Mouse (Mus musculus): ENCODE data around the gene Tmem88.

Gene Tmem88

GRCm38 (mm10) chr11:69398059-69398458 lies at the start of gene Tmem88:
TSS of gene Tmem88 (minus strand) at chr11:69398234.
- peak; percentile 63 for DNase-seq (ENCODE audit: low read depth, low spot score)

GRCm38 (mm10) chr11:69447299-69447698 lies 49.3 kb upstream of the Tmem88 start:
- DNase-seq (ENCODE audit: low read depth, low spot score): no peak

DNA sequence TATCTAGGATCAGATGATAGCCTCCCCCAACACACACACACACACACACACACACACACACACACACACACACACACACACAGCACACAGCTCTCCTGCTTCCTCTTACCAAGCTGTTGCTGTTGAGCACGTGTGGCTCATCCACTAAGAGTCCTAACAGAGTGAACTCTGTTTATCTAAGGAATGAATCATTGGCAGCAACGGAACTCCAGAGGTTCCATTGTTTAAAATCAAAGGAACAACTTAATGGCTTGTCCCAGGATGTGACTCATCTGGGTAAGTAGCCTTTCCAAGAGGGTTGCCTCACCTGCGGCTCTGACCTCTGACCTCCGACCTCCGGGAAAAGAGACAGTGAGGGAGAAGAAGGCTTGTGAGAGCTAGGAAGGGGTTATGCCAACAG lies 45.3 kb upstream of the Tmem88 start:
- DNase-seq (ENCODE audit: low read depth, low spot score): no peak

DNA sequence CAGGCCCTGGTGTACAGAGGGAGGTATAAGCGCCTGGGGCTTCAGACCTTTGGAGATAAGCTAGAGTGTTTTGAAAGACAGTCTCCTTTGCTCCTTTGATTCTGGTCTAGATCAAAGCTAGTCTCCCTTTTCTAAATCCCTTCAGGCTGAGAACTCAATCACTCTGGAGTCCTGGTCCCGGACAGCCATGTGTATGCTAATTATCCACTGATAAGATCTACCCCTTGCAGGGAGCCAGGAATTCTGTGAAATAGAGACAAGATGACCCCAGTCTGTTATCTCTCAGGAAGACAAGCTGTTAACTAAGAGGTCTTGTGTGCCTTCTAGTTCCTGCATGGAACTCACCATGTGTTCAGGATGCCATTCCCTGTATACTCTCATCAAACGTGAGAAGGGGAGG lies 39.3 kb upstream of the Tmem88 start:
- DNase-seq (ENCODE audit: low read depth, low spot score): no peak

- DNase-seq (ENCODE audit: low read depth, low spot score): no peak
Observed at GRCm38 (mm10) chr11:69433189-69433588, 35.2 kb upstream of the Tmem88 start.

DNA sequence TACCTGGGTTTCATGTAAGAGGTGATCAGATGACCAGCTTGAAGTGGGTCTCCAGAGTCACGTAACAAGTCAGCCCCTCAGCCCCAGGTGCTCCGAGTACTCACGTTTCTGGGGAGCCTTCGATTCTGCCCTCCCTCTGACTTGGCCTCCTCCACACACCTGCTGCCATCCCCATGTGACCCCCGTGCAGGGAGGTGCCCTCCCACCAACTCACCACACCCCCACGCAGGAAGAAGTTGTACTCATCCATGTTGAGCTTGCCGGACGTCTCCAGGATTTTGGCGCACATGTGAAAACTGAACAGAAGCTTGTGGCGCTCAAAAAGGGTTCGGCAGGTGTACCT lies 34.6 kb upstream of the Tmem88 start:
- no peak for DNase-seq (ENCODE audit: low read depth, low spot score)

GRCm38 (mm10) chr11:69431829-69432639 lies 34.0 kb upstream of the Tmem88 start:
- peak; percentile 83 for DNase-seq (ENCODE audit: low read depth, low spot score)

DNA sequence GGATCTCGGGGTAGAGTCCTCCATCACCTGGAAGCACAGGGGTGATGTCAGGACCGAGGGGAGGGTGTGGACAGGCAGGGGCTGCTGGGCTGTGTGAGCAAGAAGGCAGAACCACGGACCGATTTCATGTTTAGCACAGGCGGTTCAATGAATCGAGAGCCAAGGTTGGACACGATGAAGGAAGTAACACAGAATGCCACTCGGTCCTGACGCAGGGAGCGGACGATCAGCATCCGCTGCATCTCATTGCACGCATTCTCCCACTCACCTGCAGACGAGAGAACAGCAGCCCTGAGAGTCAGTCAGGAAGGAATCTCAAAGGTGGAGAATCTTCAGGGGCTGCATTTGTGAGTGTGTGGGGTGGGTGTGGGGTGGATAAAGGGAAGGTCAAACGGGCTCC lies 32.6 kb upstream of the Tmem88 start:
- DNase-seq (ENCODE audit: low read depth, low spot score): no peak

- no peak for DNase-seq (ENCODE audit: low read depth, low spot score)
Observed at GRCm38 (mm10) chr11:69429313-69429712, 31.3 kb upstream of the Tmem88 start.

- no peak for DNase-seq (ENCODE audit: low read depth, low spot score)
Observed at GRCm38 (mm10) chr11:69428751-69429150, 30.7 kb upstream of the Tmem88 start.

- DNase-seq (ENCODE audit: low read depth, low spot score): no peak
Observed at GRCm38 (mm10) chr11:69426246-69426645, 28.2 kb upstream of the Tmem88 start.

DNA sequence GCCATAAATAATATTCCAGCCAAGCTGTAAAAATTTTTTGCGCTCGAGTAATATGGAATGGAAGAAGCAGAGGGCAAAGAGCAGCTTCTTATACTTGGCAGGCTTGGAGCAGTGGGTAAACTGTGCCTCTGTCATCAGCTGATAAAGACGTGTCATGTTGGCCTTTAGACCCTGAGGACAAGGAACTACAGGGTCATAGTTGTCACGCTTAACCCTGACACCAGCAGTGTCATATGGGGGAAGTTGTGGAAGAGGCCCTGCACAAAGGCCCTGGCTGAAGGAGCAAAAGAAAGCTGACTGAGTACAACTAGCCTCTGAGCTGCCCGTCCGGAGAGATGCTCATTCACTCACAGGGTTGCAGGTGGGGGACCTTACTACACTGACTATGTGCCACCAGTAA lies 25.9 kb upstream of the Tmem88 start:
- no peak for DNase-seq (ENCODE audit: low read depth, low spot score)

DNA sequence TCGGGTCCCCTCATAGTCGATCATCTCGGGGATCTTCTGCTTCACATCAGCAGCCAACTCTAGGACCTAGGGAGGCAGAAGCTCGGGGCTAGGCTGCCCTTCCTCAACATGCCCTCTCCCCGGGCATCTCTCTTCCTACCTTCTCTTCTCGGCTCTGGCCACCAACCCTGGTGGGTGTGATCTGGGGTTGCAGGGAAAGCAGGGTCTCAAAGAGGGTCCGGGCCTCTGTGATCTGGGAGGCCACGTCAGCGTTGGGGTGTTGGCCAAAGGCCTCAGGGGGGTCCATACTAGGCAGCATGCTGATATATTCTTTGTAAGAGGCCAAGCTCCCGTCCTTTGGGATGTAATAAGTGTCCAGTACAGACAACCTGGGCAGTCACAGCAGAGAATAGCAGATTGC lies 24.8 kb upstream of the Tmem88 start:
- DNase-seq (ENCODE audit: low read depth, low spot score): no peak

- DNase-seq (ENCODE audit: low read depth, low spot score): no peak
Observed at GRCm38 (mm10) chr11:69421131-69421977, 23.3 kb upstream of the Tmem88 start.

DNA sequence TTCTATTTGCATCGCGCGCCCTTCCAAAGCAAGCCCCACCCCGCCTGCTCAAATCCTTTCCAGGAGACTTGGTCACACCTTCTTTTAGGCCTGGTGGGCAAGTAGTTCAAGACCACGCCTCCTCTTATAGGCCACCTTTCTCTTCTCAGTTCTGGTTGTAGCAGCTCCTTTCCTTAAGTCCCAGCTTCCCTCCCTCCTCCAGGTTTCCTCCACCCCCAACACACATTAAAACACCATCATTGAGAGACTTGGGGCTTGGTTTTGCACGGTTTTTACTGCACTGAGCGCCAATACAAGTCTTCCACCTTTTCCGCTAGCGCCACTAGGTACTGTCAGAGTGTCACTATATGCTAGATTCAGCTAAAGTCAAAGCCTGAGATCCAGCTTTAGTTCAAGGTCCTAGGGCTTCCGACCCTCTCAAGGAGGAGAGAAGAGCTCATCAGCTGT lies 22.5 kb upstream of the Tmem88 start:
- no peak for DNase-seq (ENCODE audit: low read depth, low spot score)

GRCm38 (mm10) chr11:69419813-69420553 lies 21.9 kb upstream of the Tmem88 start:
- peak; percentile 28 for DNase-seq (ENCODE audit: low read depth, low spot score)

DNA sequence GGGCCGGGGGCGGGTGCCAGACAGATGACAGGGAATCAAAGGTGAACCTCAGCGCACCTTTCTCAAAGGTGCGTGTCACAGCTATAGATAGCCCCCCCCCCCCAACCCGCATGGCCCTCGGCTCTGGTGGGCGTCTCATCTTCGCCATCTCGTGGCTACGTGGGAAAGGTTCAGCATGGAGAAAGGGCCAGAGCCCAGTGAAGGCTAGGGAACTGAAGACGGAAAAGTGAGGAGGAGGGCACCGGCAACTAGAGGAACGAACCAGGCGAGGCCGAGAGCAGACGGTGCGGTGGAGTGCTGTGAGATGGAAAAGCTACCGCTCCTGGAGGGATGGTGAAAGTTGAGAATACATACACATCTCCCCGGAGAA lies 21.4 kb upstream of the Tmem88 start:
- DNase-seq (ENCODE audit: low read depth, low spot score): peak; percentile 44

GRCm38 (mm10) chr11:69418481-69419442 lies 20.7 kb upstream of the Tmem88 start:
- peak; percentile 99 for DNase-seq (ENCODE audit: low read depth, low spot score)

GRCm38 (mm10) chr11:69417449-69418384 lies 19.7 kb upstream of the Tmem88 start:
- DNase-seq (ENCODE audit: low read depth, low spot score): peak; percentile 96

- no peak for DNase-seq (ENCODE audit: low read depth, low spot score)
Observed at GRCm38 (mm10) chr11:69416921-69417448, 19.0 kb upstream of the Tmem88 start.

All from forelimb bud, embryonic 11.5 days (tissue).